In genomic region chr6:121130039-121130705, GRCm38 (mm10) we compare ENCODE assay signal across 8 mouse cellular contexts. TPM values are rescaled to one million over a fixed set of nuclear protein-coding genes. Genes with fewer than 3 reads are reported as not detected.
A peak's percentile ranks its signal among the peaks of the same experiment; 100 is the strongest.
DNase-seq lines count a peak whose midpoint lies in the region; ATAC-seq and TF ChIP-seq lines count a peak whose summit lies in the region.

No protein-coding gene starts in this region.

- under 1% methylated on average over 32 of the region's 32 CpGs for WGBS in forebrain, embryonic 13.5 days
- WGBS in liver, embryonic 15.5 days (ENCODE audit: insufficient replicate concordance), result 1% methylated on average over 32 of the region's 32 CpGs
- WGBS in neural tube, embryonic 13.5 days, result under 1% methylated on average over 32 of the region's 32 CpGs

- no peaks in the 10 kb centered on the region for H3K36me3 ChIP-seq in E14TG2a.4 (ENCODE audit: insufficient read depth, low read length)
- no peaks in the 10 kb centered on the region for H3K36me3 ChIP-seq in forebrain, embryonic 13.5 days (ENCODE audit: poor library complexity, severe bottlenecking)
- H3K36me3 ChIP-seq in liver, embryonic 15.5 days (replicated peaks), result no peaks in the 10 kb centered on the region
- H3K36me3 ChIP-seq in neural tube, embryonic 13.5 days, result no peaks in the 10 kb centered on the region

- peak; percentile 50 for TF ChIP-seq CTCF in E14TG2a.4 (conservative IDR thresholded peaks at IDR 0.05; ENCODE audit: low read length)

- peaks cover 41% of the 10 kb centered on the region for H3K27me3 ChIP-seq in E14TG2a.4 (ENCODE audit: insufficient read depth, low read length)
- peaks cover 15% of the 10 kb centered on the region; the same call in 1 of the 2 replicates for H3K27me3 ChIP-seq in forebrain, embryonic 13.5 days
- peaks cover 64% of the 10 kb centered on the region for H3K27me3 ChIP-seq in liver, embryonic 15.5 days
- no peaks in the 10 kb centered on the region for H3K27me3 ChIP-seq in neural tube, embryonic 13.5 days

- H3K9me3 ChIP-seq in E14TG2a.4 (ENCODE audit: low read length), result no peaks in the 10 kb centered on the region
- no peaks in the 10 kb centered on the region for H3K9me3 ChIP-seq in forebrain, embryonic 13.5 days (replicated peaks)
- H3K9me3 ChIP-seq in liver, embryonic 15.5 days (replicated peaks), result no peaks in the 10 kb centered on the region
- no peaks in the 10 kb centered on the region for H3K9me3 ChIP-seq in neural tube, embryonic 13.5 days

- peak overlapping the region; percentile 79 for H3K9ac ChIP-seq in forebrain, embryonic 13.5 days
- peak overlapping the region; percentile 45; the same call in 1 of the 2 replicates for H3K9ac ChIP-seq in liver, embryonic 15.5 days
- H3K9ac ChIP-seq in neural tube, embryonic 13.5 days, result peak overlapping the region; percentile 85

- H3K27ac ChIP-seq in forebrain, embryonic 13.5 days, result peak overlapping the region; percentile 77
- H3K27ac ChIP-seq in liver, embryonic 15.5 days (replicated peaks), result no peak overlapping the region
- peak overlapping the region; percentile 94 for H3K27ac ChIP-seq in neural tube, embryonic 13.5 days (replicated peaks)

- peak overlapping the region; percentile 63 for H3K4me3 ChIP-seq in E14TG2a.4 (replicated peaks; ENCODE audit: low read length)
- H3K4me3 ChIP-seq in forebrain, embryonic 13.5 days, result peak overlapping the region; percentile 48
- peak overlapping the region; percentile 42 for H3K4me3 ChIP-seq in liver, embryonic 15.5 days (replicated peaks)
- H3K4me3 ChIP-seq in neural tube, embryonic 13.5 days, result peak overlapping the region; percentile 55

- intact Hi-C loops in heart, postnatal 10 days (cut with DNase I), result loop anchor here (1.0 to 5.0 kb wide), 5 partner anchors 19 to 228 kb away; no protein-coding TSS in a partner anchor

- DNase-seq in c-Kit-positive CD71-positive TER-119-positive erythroid progenitor cells, embryonic 14.5 days (ENCODE audit: low spot score), result peak; percentile 83
- peak; percentile 91 for DNase-seq in heart, postnatal 10 days
- peak; percentile 90 to 92 for DNase-seq in kidney, postnatal 4 days
- DNase-seq in telencephalon, adult 2 months (ENCODE audit: low read depth, low spot score), result peak; percentile 91

- peak; percentile 93 for ATAC-seq in forebrain, embryonic 13.5 days
- peak; percentile 87 for ATAC-seq in liver, embryonic 15.5 days (ENCODE audit: insufficient read depth)
- peak; percentile 93 for ATAC-seq in neural tube, embryonic 13.5 days (ENCODE audit: low read depth)

- H3K4me2 ChIP-seq in forebrain, embryonic 13.5 days, result peak overlapping the region; percentile 78
- H3K4me2 ChIP-seq in liver, embryonic 15.5 days, result peak overlapping the region; percentile 75
- peak overlapping the region; percentile 65 for H3K4me2 ChIP-seq in neural tube, embryonic 13.5 days

- peaks cover 49% of the 10 kb centered on the region for H3K4me1 ChIP-seq in E14TG2a.4 (replicated peaks; ENCODE audit: low read depth, low read length)
- H3K4me1 ChIP-seq in forebrain, embryonic 13.5 days, result peaks cover 27% of the 10 kb centered on the region
- H3K4me1 ChIP-seq in liver, embryonic 15.5 days (replicated peaks), result peaks cover 18% of the 10 kb centered on the region
- H3K4me1 ChIP-seq in neural tube, embryonic 13.5 days (replicated peaks), result peaks cover 36% of the 10 kb centered on the region

RNA-seq across cellular contexts. Expression of gene Mical3, which starts 0.6 kb away (rescaled TPM):
- polyA plus RNA-seq in forebrain, embryonic 13.5 days (2015; fragmentation: Nextera tagmentation; extraction: Ambion mirVana), result 20.9 and 25.5 TPM in 2 replicates
- 100 to 1,000 TPM; 137 to 148 TPM for total RNA-seq in heart, postnatal 10 days (2021)
- polyA plus RNA-seq in liver, embryonic 15.5 days (2015; fragmentation: Nextera tagmentation; extraction: Ambion mirVana), result 8.7 and 11.5 TPM in 2 replicates
- polyA plus RNA-seq in neural tube, embryonic 13.5 days (2015; fragmentation: Nextera tagmentation; extraction: Ambion mirVana), result 28.1 TPM in 2 replicates

RNA-seq across cellular contexts. Expression of gene Pex26, which starts 53.3 kb away (rescaled TPM):
- polyA plus RNA-seq in forebrain, embryonic 13.5 days (2015; fragmentation: Nextera tagmentation; extraction: Ambion mirVana), result 9.5 and 11.3 TPM in 2 replicates
- total RNA-seq in heart, postnatal 10 days (2021), result 10 to 100 TPM in 1 of 2 experiments, 1 to 10 TPM in 1; 7.3 to 11.2 TPM
- polyA plus RNA-seq in liver, embryonic 15.5 days (2015; fragmentation: Nextera tagmentation; extraction: Ambion mirVana), result 4.4 and 5.6 TPM in 2 replicates
- polyA plus RNA-seq in neural tube, embryonic 13.5 days (2015; fragmentation: Nextera tagmentation; extraction: Ambion mirVana), result 12.3 and 13.5 TPM in 2 replicates
